Mouse (Mus musculus) limb, embryonic 12.5 days (tissue): ENCODE measurements around the gene Sf3b5. TPM values are rescaled to one million over a fixed set of nuclear protein-coding genes. Genes with fewer than 3 reads are reported as not detected.

Source experiments
- ATAC-seq: fragments of 200-750 bp; cut with Nextera tagmentation; 2 replicates; pipeline ENCODE4 v1.8.0; 2017; ENCODE audit warnings: low read depth, moderate TSS enrichment; ENCODE audit not compliant: insufficient number of reproducible peaks, insufficient read depth, low FRiP score, low TSS enrichment
- H3K27ac ChIP-seq: fragments of 300-500 bp; sonication (generic); 2 replicates; pipeline ENCODE4 v1.5.1; 2016; ENCODE audit warnings: mild to moderate bottlenecking, moderate library complexity
- H3K27me3 ChIP-seq: fragments of 300-500 bp; sonication (generic); 2 replicates; pipeline ENCODE4 v1.6.1; 2016; ENCODE audit warnings: mild to moderate bottlenecking, moderate library complexity
- H3K36me3 ChIP-seq: fragments of 300-500 bp; sonication (generic); 2 replicates; pipeline ENCODE4 v1.6.1; 2016; ENCODE audit warnings: mild to moderate bottlenecking, moderate library complexity
- H3K4me1 ChIP-seq: fragments of 300-500 bp; sonication (generic); replicated peaks from 2 replicates; pipeline ENCODE4 v1.6.1; 2016
- H3K4me2 ChIP-seq: fragments of 300-500 bp; sonication (generic); 2 replicates; pipeline ENCODE4 v1.6.1; 2016; ENCODE audit warnings: mild to moderate bottlenecking, moderate library complexity
- H3K4me3 ChIP-seq: fragments of 300-500 bp; sonication (generic); replicated peaks from 2 replicates; pipeline ENCODE4 v1.5.1; 2016; ENCODE audit warnings: mild to moderate bottlenecking
- H3K9ac ChIP-seq: fragments of 300-500 bp; sonication (generic); replicated peaks from 2 replicates; pipeline ENCODE4 v1.6.1; 2016; ENCODE audit warnings: mild to moderate bottlenecking, moderate library complexity
- H3K9me3 ChIP-seq: fragments of 300-500 bp; sonication (generic); 2 replicates; pipeline ENCODE4 v1.6.1; 2016; ENCODE audit warnings: mild to moderate bottlenecking, moderate library complexity
- WGBS: fragments of 180-500 bp; shearing (Covaris S2); methylation state at CpG from one replicate; pipeline ENCODE4 v1.1.7; 2016; 5-methylcytosine and 5-hydroxymethylcytosine counted together
- polyA plus RNA-seq: library from polyadenylated mRNA; unstranded; fragments of >200 nt; fragmentation: Nextera tagmentation; extraction: Ambion mirVana; gene quantifications from 2 replicates; pipeline ENCODE4 v1.2.1, GENCODE M21; 2016

Gene Sf3b5
- 37.2 and 39.4 TPM in 2 replicates for polyA plus RNA-seq

DNA sequence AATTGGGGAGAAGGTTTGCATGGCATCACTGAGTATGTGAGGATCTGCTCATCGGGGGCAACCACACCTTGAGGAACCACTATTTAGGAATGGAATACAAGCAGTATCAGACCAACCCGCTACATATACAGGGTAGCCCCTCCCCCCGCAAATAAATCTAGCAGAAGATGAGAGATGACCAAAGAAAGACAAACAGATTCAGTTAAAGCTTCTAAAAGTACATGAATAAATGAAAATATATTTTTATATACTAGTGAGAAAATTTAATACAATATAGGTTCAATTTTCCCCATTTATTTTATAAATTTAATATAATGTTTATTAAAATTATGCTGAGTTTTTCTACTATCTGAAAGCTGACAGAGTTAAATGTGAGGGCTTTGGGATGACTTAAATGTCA lies at the start of gene Sf3b5:
TSS of gene Sf3b5 (plus strand) at position 301 of the 400 bp plus-strand sequence.
- H3K4me1 ChIP-seq, result peaks cover 10% of the 10 kb centered on the region
- 89% methylated on average over 3 of the region's 3 CpGs for WGBS
- no peak within 1 kb of the TSS for H3K9ac ChIP-seq
- no peak within 1 kb of the TSS for H3K4me2 ChIP-seq
- H3K9me3 ChIP-seq, result no peaks in the 10 kb centered on the region
- H3K27me3 ChIP-seq, result no peaks in the 10 kb centered on the region
- no peak within 1 kb of the TSS for H3K27ac ChIP-seq
- peaks cover 5% of the 10 kb centered on the region for H3K36me3 ChIP-seq
- ATAC-seq, result no peak
- no peak within 1 kb of the TSS for H3K4me3 ChIP-seq

DNA sequence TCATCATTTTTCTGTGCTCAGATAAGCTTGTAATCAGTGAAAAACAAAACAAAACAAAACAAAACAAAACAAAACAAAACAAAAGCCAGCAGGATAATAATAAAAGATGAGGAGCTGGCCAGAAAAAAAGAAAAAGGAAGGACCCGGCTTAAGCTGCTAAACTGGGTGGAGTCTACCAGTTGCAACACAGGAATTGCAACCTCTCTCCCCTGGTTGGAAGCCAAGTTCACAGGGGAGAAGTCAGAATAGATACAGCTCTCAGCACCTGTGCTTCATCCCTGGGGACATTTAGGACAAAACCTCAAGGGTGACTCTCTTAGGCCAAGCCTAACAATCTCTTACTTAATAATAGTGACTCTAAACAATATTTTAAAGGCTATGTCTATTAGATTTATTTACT lies 49.3 kb upstream of the Sf3b5 start:
- no peak overlapping the region for H3K9ac ChIP-seq
- no peak overlapping the region for H3K27ac ChIP-seq
- WGBS, result 59% methylated on average over 1 of the region's 1 CpGs
- H3K4me2 ChIP-seq, result no peak overlapping the region
- no peaks in the 10 kb centered on the region for H3K9me3 ChIP-seq
- no peak for ATAC-seq
- H3K36me3 ChIP-seq, result no peaks in the 10 kb centered on the region
- no peak overlapping the region for H3K4me3 ChIP-seq
- H3K4me1 ChIP-seq, result no peaks in the 10 kb centered on the region
- no peaks in the 10 kb centered on the region for H3K27me3 ChIP-seq

DNA sequence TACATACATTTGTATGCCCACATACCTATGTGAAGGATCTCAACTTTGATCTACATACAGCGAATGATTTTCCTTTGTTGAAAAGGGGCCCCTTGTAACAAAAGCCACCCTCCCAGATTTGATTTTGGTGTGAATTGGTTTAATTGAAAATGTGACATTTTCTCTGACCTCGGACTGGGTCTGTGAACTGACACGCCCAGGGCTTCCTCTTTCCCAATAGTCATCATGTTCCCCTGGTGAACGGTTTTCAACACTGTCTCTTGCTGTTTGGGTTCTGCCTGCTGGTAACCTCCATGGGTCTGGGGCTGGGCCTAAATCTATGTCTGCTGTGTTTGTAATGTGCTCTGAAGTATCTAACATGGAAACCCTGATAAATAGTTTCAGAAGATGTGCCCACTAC lies 47.9 kb upstream of the Sf3b5 start:
- Histone ChIP-seq H3K36me3 (no peaks in the 10 kb centered on the region), H3K27me3 (no peaks in the 10 kb centered on the region), H3K4me3 (no peak overlapping the region), H3K4me2 (no peak overlapping the region), H3K9me3 (no peaks in the 10 kb centered on the region), H3K9ac (no peak overlapping the region), H3K4me1 (no peaks in the 10 kb centered on the region), H3K27ac (no peak overlapping the region)
- WGBS, result 85% methylated on average over 4 of the region's 4 CpGs
- ATAC-seq, result no peak

DNA sequence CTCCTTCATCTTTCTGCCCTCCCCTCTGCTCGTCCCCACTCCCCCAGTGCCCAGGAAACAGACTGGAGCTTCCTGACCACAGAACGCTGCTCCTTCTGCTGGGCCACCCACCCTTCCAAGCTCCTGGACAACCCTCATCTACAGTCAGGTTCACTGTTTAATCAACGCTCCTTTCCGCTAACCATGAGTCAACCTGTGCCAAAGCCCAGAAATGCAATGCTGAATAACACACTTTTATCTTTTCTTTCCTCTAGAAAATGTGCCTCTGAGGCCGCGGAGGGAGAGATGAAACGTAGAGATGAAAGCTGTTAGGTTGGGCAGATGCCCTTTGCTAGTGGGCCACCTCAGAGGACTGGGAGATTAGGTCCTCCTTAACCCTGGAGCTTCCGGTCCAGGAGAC lies 43.6 kb upstream of the Sf3b5 start:
- ATAC-seq, result no peak
- 83% methylated on average over 8 of the region's 8 CpGs for WGBS
- H3K27ac ChIP-seq, result no peak overlapping the region
- no peaks in the 10 kb centered on the region for H3K9me3 ChIP-seq
- no peak overlapping the region for H3K9ac ChIP-seq
- H3K4me1 ChIP-seq, result no peaks in the 10 kb centered on the region
- no peak overlapping the region for H3K4me2 ChIP-seq
- H3K27me3 ChIP-seq, result 0 out of 2 replicates have a peak, but pooled peaks cover 3% of the 10 kb centered on the region
- H3K4me3 ChIP-seq, result no peak overlapping the region
- H3K36me3 ChIP-seq, result no peaks in the 10 kb centered on the region

DNA sequence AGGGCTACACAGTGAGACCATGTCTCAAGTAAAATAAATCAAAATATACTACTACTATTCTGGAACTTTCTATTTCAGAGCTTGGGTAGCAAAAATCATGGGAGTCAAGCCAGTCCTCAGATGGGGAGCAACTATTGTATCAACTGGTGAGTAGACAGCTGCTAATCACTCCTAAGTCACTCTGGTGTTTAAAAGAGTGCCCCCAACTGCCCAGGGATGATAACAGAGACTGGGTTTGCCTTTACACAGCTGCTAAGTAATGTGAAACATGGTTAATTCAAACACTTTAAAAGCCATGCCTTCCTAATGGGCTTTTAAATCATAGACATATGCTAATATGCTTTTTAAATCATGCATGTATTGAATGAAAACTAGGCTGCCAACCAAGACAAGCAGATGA lies 42.9 kb upstream of the Sf3b5 start:
- 0 out of 2 replicates have a peak, but pooled peaks cover 3% of the 10 kb centered on the region for H3K27me3 ChIP-seq
- ATAC-seq, result no peak
- no peak overlapping the region for H3K9ac ChIP-seq
- H3K36me3 ChIP-seq, result no peaks in the 10 kb centered on the region
- no peaks in the 10 kb centered on the region for H3K9me3 ChIP-seq
- H3K4me3 ChIP-seq, result no peak overlapping the region
- H3K4me1 ChIP-seq, result no peaks in the 10 kb centered on the region
- no peak overlapping the region for H3K4me2 ChIP-seq
- no peak overlapping the region for H3K27ac ChIP-seq

DNA sequence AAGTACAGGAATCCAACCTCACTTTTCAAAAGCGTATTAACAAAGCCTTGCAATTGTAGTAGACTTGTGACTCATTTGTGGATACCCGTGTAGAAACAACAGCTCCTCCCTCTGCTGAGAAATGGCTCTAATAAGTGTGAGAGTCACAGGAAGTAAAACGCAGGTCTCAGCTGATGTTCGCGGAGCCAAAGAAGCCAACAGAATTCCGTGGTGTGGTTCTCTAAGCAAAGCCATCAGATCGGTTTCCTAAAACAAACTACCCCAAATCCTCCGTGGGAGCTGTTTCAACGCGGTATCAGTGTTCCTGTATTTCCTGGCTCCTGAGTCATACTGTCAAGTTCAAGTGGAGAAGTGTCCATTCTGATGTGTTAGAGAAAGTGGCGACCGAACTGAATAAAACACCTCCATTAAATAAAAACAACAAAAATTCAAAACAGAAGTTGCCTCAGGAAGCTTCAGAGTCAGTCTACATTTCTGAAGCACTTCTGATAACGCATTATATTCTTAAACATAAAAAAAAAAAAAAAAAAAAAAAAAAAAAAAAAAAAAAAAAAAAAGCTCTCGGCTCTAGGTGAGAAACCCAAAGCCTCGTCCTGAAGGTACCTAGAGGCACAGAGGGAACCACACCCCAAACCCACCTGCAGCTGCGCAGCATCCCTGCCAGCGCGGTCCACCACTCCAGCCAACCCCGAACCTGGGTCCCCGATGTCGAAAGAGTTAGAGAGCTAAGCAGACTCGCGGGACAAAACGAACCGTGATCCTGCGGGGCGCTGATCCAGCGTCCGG lies 41.6 kb upstream of the Sf3b5 start:
- Histone ChIP-seq H3K9me3 (no peaks in the 10 kb centered on the region), H3K9ac (peak overlapping the region; percentile 71), H3K27me3 (0 out of 2 replicates have a peak, but pooled peaks cover 3% of the 10 kb centered on the region), H3K4me3 (peak overlapping the region; percentile 68), H3K4me1 (no peaks in the 10 kb centered on the region), H3K27ac (no peak overlapping the region), H3K36me3 (no peaks in the 10 kb centered on the region), H3K4me2 (peak overlapping the region; percentile 80)
- 6% methylated on average over 29 of the region's 29 CpGs for WGBS
- peak; percentile 67 for ATAC-seq

DNA sequence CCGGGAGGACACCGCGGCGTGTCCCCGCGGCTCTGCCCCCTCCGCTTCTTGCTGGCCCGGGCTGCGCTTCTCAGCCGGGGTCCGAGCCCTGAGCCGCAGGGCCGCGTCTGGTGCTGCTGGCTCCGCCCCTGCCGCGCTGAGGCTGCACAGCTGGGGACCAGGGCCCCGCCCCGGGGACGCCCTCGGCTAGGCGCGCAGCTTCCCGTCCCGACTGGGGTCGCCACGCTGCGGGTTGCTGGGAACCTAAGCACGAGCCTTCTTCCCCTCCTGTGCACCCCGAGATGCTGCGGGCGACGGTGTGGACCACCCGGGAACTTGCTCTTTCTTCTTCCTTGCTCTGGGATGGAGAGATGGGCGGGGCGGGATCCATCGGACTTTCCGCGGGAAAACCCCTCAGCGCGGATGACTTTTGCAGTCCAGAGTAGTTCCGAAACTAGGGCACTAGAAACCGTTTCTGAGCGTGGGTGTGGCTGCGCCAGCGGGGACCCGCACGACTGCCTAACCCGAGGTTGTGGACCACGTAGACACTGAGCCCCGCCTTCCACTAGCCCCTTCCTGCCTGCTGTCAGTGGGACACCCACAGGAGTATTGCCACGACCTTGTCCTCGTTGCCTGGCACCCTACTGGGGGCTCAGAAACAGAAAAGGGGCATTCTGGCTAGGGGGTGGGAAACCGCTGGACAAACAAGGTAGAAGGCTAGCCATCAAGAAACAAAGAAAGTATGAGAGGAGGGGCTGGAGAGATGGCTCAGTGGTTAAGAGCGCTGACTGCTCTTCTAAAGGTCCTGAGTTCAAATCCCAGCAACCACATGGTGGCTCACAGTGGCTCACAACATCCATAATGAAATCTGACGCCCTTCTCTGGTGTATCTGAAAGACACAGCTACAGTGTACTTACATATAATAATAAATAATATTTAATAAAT lies 40.7 kb upstream of the Sf3b5 start, which contains the start of gene Stx11:
TSS of gene Stx11 (minus strand) at position 148 of the 925 bp plus-strand sequence.
- WGBS, result 3% methylated on average over 56 of the region's 56 CpGs
- ATAC-seq, result peak; percentile 93
- H3K9ac ChIP-seq, result peak within 1 kb of the TSS; percentile 71
- no peaks in the 10 kb centered on the region for H3K36me3 ChIP-seq
- peak within 1 kb of the TSS; percentile 68 for H3K4me3 ChIP-seq
- no peaks in the 10 kb centered on the region for H3K4me1 ChIP-seq
- peak within 1 kb of the TSS; percentile 80 for H3K4me2 ChIP-seq
- H3K27ac ChIP-seq, result no peak within 1 kb of the TSS
- H3K9me3 ChIP-seq, result no peaks in the 10 kb centered on the region
- H3K27me3 ChIP-seq, result 0 out of 2 replicates have a peak, but pooled peaks cover 3% of the 10 kb centered on the region

DNA sequence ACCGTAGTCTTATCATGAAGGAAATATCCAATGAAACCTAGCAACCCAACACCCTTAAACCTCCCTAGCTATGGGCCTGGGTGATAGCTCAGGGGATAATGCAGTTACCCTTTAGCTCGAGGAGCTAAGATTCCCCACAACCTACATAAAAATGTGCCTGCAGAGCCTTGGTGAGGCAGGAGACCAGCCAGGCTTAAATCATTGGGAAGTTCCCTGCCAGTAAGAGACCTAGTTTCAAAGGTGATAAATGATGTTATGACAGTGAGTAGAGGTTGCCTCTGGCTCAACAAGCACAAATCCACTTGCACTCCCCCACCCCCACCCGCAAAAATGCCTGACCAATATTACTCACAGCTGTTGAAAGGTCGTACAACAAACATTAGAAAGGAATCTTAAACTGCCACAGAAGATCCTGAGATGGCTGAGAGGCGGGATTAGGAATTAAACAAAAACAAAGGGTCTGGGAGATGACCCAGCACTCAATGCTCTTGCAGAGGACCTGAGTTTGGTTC lies 39.4 kb upstream of the Sf3b5 start:
- WGBS, result 64% methylated on average over 5 of the region's 5 CpGs
- H3K4me1 ChIP-seq, result no peaks in the 10 kb centered on the region
- H3K27ac ChIP-seq, result no peak overlapping the region
- H3K27me3 ChIP-seq, result 0 out of 2 replicates have a peak, but pooled peaks cover 3% of the 10 kb centered on the region
- ATAC-seq, result no peak
- no peaks in the 10 kb centered on the region for H3K36me3 ChIP-seq
- no peak overlapping the region for H3K4me2 ChIP-seq
- no peak overlapping the region for H3K4me3 ChIP-seq
- no peak overlapping the region for H3K9ac ChIP-seq
- no peaks in the 10 kb centered on the region for H3K9me3 ChIP-seq

DNA sequence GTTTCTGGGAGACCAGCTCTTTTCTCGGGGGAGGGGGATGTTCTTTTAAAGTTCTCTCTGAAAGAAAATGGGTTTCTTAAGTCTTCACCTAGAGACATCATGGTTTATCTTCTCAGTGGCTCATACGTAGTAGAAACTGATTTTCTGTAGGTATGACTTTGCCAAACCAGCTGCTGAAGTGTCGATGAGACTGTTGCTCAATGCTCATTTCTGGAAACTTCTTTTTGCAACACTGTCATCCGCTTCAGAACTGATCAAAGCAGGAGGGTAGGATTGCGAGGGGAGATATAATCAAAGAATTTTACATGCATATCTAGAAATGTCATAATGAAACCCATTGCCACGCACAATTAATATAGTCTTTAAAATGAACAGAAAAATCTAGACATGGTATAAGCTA lies 30.6 kb upstream of the Sf3b5 start:
- H3K4me1 ChIP-seq, result no peaks in the 10 kb centered on the region
- 93% methylated on average over 6 of the region's 6 CpGs for WGBS
- no peak overlapping the region for H3K4me2 ChIP-seq
- H3K36me3 ChIP-seq, result no peaks in the 10 kb centered on the region
- H3K4me3 ChIP-seq, result no peak overlapping the region
- no peaks in the 10 kb centered on the region for H3K27me3 ChIP-seq
- no peak overlapping the region for H3K27ac ChIP-seq
- H3K9me3 ChIP-seq, result no peaks in the 10 kb centered on the region
- no peak overlapping the region for H3K9ac ChIP-seq
- ATAC-seq, result no peak

DNA sequence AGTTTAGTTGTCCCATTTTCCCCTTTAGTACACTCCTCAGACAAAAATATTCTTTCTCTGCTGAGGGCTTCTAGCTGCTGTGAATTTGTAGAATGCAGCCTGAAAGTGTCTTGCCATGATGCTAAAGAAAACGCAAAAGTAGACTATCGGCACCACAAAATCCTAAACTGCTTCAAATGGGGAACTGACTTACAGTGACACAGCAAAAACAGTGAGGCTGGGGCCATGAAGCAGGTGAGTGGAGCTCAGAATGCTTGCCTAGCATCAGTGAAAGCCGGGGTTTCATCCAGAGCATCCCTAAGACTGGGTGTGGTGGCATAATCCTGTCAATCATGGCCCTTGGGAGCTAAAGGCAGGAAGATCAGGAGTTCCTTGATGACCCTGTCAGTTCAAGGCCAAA lies 29.7 kb upstream of the Sf3b5 start:
- ATAC-seq, result no peak
- Histone ChIP-seq H3K27ac (no peak overlapping the region), H3K9me3 (no peaks in the 10 kb centered on the region), H3K27me3 (no peaks in the 10 kb centered on the region), H3K36me3 (no peaks in the 10 kb centered on the region), H3K4me1 (no peaks in the 10 kb centered on the region), H3K4me2 (no peak overlapping the region), H3K9ac (no peak overlapping the region), H3K4me3 (no peak overlapping the region)
- 92% methylated on average over 3 of the region's 3 CpGs for WGBS

DNA sequence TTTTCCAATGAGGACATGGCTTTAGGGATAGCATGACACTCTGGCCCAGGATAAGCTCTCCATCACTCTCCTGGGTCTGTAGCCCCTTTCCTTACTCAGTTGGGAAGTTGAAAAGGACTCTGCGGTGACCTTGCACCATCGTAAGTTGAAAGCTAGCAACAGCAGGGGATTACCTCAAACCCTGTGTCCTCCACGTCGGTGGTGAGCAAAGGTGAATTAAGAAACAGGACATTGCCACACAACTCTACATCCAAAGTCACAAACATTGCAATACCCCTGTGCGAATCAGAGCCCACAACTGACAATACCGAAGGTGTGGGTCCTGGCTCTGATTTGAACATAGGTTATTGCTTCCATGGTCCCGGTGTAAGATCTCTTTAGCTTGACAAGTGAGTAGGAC lies 29.2 kb upstream of the Sf3b5 start:
- H3K27ac ChIP-seq, result no peak overlapping the region
- H3K4me2 ChIP-seq, result no peak overlapping the region
- H3K4me1 ChIP-seq, result no peaks in the 10 kb centered on the region
- H3K9ac ChIP-seq, result no peak overlapping the region
- no peak overlapping the region for H3K4me3 ChIP-seq
- ATAC-seq, result no peak
- no peaks in the 10 kb centered on the region for H3K36me3 ChIP-seq
- H3K27me3 ChIP-seq, result no peaks in the 10 kb centered on the region
- WGBS, result 83% methylated on average over 7 of the region's 7 CpGs
- H3K9me3 ChIP-seq, result no peaks in the 10 kb centered on the region
